Mouse (Mus musculus): ENCODE results near the gene Kmt5b. TPM values are rescaled to one million over a fixed set of nuclear protein-coding genes. Genes with fewer than 3 reads are reported as not detected.

Kmt5b gene
- 10 to 100 TPM; 80.3 to 96.8 TPM for total RNA-seq (2023)

GRCm38 (mm10) chr19:3767276-3767780, at the start of gene Kmt5b:
TSS of gene Kmt5b (plus strand) at chr19:3767421.

GRCm38 (mm10) chr19:3851502-3851962, 84.3 kb downstream of the Kmt5b start, which contains the start of gene Chka:
TSS of gene Chka (plus strand) at chr19:3851773.

Other genes with a start within 250 kb of the Kmt5b start
- 100 to 1,000 TPM; 124 to 125 TPM for gene Ppp6r3, start 191.7 kb upstream of the Kmt5b start, total RNA-seq (2023)
- 10 to 100 TPM; 74.0 to 79.6 TPM for gene Lrp5, start 80.9 kb upstream of the Kmt5b start, total RNA-seq (2023)
- gene 1810055G02Rik, start 59.1 kb upstream of the Kmt5b start, total RNA-seq (2023), result 10 to 100 TPM in 1 of 2 experiments, 1 to 10 TPM in 1; 9.4 to 10.4 TPM
- 10 to 100 TPM; 72.2 to 84.5 TPM for gene Chka, start 84.4 kb downstream of the Kmt5b start, total RNA-seq (2023)
- 100 to 1,000 TPM; 482 to 489 TPM for gene Tcirg1, start 139.7 kb downstream of the Kmt5b start, total RNA-seq (2023)
- 10 to 100 TPM; 86.9 to 96.9 TPM for gene Ndufs8, start 145.4 kb downstream of the Kmt5b start, total RNA-seq (2023)
- 10 to 100 TPM; 87.1 to 88.5 TPM for gene Aldh3b1, start 162.4 kb downstream of the Kmt5b start, total RNA-seq (2023)
- 100 to 1,000 TPM; 733 to 761 TPM for gene Unc93b1, start 167.8 kb downstream of the Kmt5b start, total RNA-seq (2023)
- gene Aldh3b3, start 191.2 kb downstream of the Kmt5b start, total RNA-seq (2023), result under 1 TPM; 0.33 to 0.52 TPM
- gene Aldh3b2, start 204.9 kb downstream of the Kmt5b start, total RNA-seq (2023), result 1 to 10 TPM; 4.2 to 6.3 TPM
- gene Acy3, start 219.1 kb downstream of the Kmt5b start, total RNA-seq (2023), result not detected
- not detected for gene Tbx10, start 225.3 kb downstream of the Kmt5b start, total RNA-seq (2023)
- gene Nudt8, start 233.2 kb downstream of the Kmt5b start, total RNA-seq (2023), result 10 to 100 TPM in 1 of 2 experiments, 1 to 10 TPM in 1; 8.0 to 14.1 TPM
- 1 to 10 TPM; 1.5 to 1.6 TPM for gene Gm49405, start 233.2 kb downstream of the Kmt5b start, total RNA-seq (2023)
- gene Doc2g, start 235.9 kb downstream of the Kmt5b start, total RNA-seq (2023), result 1 to 10 TPM; 2.5 to 4.8 TPM
- gene Ndufv1, start 245.4 kb downstream of the Kmt5b start, total RNA-seq (2023), result 10 to 100 TPM; 58.0 to 65.5 TPM